Mouse (Mus musculus) liver, embryonic 14.5 days (tissue): ENCODE measurements at regions not wholly inside any gene's neighbourhood (a gene's known extent, or its start where the extent isn't known, plus 50 kb on each side); places are given as distances from the start of the nearest gene placed in this dataset.

Experiments
- ATAC-seq: fragments of 200-750 bp; cut with Nextera tagmentation; 2 replicates; pipeline ENCODE4 v1.8.0; 2017; ENCODE audit warnings: moderate number of reproducible peaks, mild to moderate bottlenecking, moderate library complexity; ENCODE audit not compliant: insufficient read depth
- DNase-seq, 3 experiments: peaks; one replicate each; pipeline ENCODE4 v3.0.0-alpha.2; 2012 to 2013; ENCODE audit warnings: low read depth in 3 of 3, low spot score in 3 of 3
- H3K27ac ChIP-seq: fragments of 300-500 bp; sonication (generic); 2 replicates; pipeline ENCODE4 v1.5.1; 2014; ENCODE audit warnings: moderate library complexity, mild to moderate bottlenecking, control low read depth, inconsistent platforms
- H3K27me3 ChIP-seq: fragments of 300-500 bp; sonication (generic); 2 replicates; pipeline ENCODE4 v1.6.1; 2014; ENCODE audit warnings: mild to moderate bottlenecking, low read length, moderate library complexity; ENCODE audit not compliant: control insufficient read depth, insufficient read depth
- H3K36me3 ChIP-seq: fragments of 300-500 bp; sonication (generic); replicated peaks from 2 replicates; pipeline ENCODE4 v1.6.1; 2014; ENCODE audit warnings: low read depth; ENCODE audit not compliant: control insufficient read depth, insufficient read depth
- H3K4me1 ChIP-seq, 2 experiments: fragments of 200-500 bp in 1 of 2; fragments of 300-500 bp in 1 of 2; sonication (generic) in 1 of 2; replicated peaks; 2 replicates each; pipeline ENCODE4 v1.6.1; 2012 to 2014; ENCODE audit warnings: antibody characterized with exemption in 1 of 2, inconsistent platforms in 1 of 2, low read length in 1 of 2; ENCODE audit not compliant: control insufficient read depth in 2 of 2, insufficient read depth in 2 of 2
- H3K4me2 ChIP-seq: fragments of 300-500 bp; sonication (generic); 2 replicates; pipeline ENCODE4 v1.6.1; 2014; ENCODE audit warnings: low read depth, mild to moderate bottlenecking, control low read depth, moderate library complexity
- H3K4me3 ChIP-seq, 2 experiments: fragments of 200-500 bp in 1 of 2; fragments of 300-500 bp in 1 of 2; sonication (generic) in 1 of 2; 2 replicates each; pipeline ENCODE4 v1.5.1; 2012 to 2014; ENCODE audit warnings: low read depth in 2 of 2, low read length in 2 of 2, mild to moderate bottlenecking in 2 of 2, control low read depth in 1 of 2, inconsistent platforms in 1 of 2, moderate library complexity in 1 of 2; ENCODE audit not compliant: insufficient read depth in 1 of 2
- H3K9ac ChIP-seq: fragments of 300-500 bp; sonication (generic); replicated peaks from 2 replicates; pipeline ENCODE4 v1.6.1; 2014; ENCODE audit warnings: mild to moderate bottlenecking, control low read depth, moderate library complexity
- H3K9me3 ChIP-seq: fragments of 300-500 bp; sonication (generic); 2 replicates; pipeline ENCODE4 v1.6.1; 2016; ENCODE audit warnings: low read length, mixed read lengths; ENCODE audit not compliant: control insufficient read depth
- CTCF ChIP-seq: IDR thresholded peaks from 2 replicates; pipeline ENCODE4 v1.5.1; 2016; ENCODE audit warnings: antibody characterized with exemption, low read depth, control low read depth
- EP300 ChIP-seq: IDR thresholded peaks from 2 replicates; pipeline ENCODE4 v1.6.1; 2016; ENCODE audit warnings: antibody characterized with exemption, low read depth
- WGBS: fragments of 180-500 bp; shearing (Covaris S2); extraction: QIAGEN DNeasy Blood & Tissue Kit; methylation state at CpG from one replicate; pipeline ENCODE4 v1.1.7; 2014; ENCODE audit not compliant: insufficient replicate concordance; 5-methylcytosine and 5-hydroxymethylcytosine counted together

- no peak for DNase-seq
- no peak for ATAC-seq
- Histone ChIP-seq H3K4me1 (no peaks in the 10 kb centered on the region), H3K27ac (no peak overlapping the region), H3K4me3 (no peak overlapping the region), H3K9ac (no peak overlapping the region), H3K4me2 (no peak overlapping the region), H3K27me3 (no peaks in the 10 kb centered on the region), H3K9me3 (no peaks in the 10 kb centered on the region), H3K36me3 (no peaks in the 10 kb centered on the region)
- no peak for TF ChIP-seq EP300
- no peak for TF ChIP-seq CTCF
- 52% methylated on average over 3 of the region's 3 CpGs for WGBS
These were observed 311.1 kb downstream of the Rps6kc1 start for GRCm38 (mm10) chr1:190600425-190600824.

DNA sequence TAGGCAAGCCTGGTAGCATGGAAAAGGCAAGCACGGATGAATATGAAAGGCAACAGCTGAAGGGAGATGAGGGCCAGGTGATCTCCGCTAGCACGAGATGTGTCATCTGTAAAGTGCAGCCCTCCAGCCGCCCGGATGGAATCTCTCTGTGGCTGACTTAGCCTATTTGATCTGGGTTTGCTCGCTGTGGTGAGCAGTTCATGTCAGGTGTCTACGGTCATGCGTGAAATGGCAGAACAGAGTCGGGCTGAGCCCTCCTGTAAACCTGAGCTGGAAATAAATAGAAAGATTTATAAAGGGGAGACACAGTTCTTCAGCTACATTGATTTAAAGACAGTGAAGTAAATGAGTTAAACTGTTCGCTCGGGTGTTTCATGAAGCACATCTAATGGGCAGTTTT, 311.9 kb downstream of the Rps6kc1 start:
- no peaks in the 10 kb centered on the region for H3K9me3 ChIP-seq
- H3K4me2 ChIP-seq: no peak overlapping the region
- no peaks in the 10 kb centered on the region for H3K4me1 ChIP-seq
- H3K27me3 ChIP-seq: no peaks in the 10 kb centered on the region
- no peak for TF ChIP-seq EP300
- no peak for TF ChIP-seq CTCF
- DNase-seq (no peak), ATAC-seq (no peak)
- H3K36me3 ChIP-seq: no peaks in the 10 kb centered on the region
- no peak overlapping the region for H3K27ac ChIP-seq
- 67% methylated on average over 11 of the region's 11 CpGs for WGBS
- no peak overlapping the region for H3K4me3 ChIP-seq
- H3K9ac ChIP-seq: no peak overlapping the region

- ATAC-seq (no peak), DNase-seq (no peak)
- H3K27ac ChIP-seq: no peak overlapping the region
- 54% methylated on average over 2 of the region's 2 CpGs for WGBS
- H3K9ac ChIP-seq: no peak overlapping the region
- no peaks in the 10 kb centered on the region for H3K27me3 ChIP-seq
- TF ChIP-seq EP300: no peak
- TF ChIP-seq CTCF: no peak
- H3K4me1 ChIP-seq: no peaks in the 10 kb centered on the region
- H3K36me3 ChIP-seq: no peaks in the 10 kb centered on the region
- H3K4me3 ChIP-seq: no peak overlapping the region
- no peak overlapping the region for H3K4me2 ChIP-seq
- no peaks in the 10 kb centered on the region for H3K9me3 ChIP-seq
These were observed 315.4 kb downstream of the Rps6kc1 start for GRCm38 (mm10) chr1:190596209-190596608.

DNA sequence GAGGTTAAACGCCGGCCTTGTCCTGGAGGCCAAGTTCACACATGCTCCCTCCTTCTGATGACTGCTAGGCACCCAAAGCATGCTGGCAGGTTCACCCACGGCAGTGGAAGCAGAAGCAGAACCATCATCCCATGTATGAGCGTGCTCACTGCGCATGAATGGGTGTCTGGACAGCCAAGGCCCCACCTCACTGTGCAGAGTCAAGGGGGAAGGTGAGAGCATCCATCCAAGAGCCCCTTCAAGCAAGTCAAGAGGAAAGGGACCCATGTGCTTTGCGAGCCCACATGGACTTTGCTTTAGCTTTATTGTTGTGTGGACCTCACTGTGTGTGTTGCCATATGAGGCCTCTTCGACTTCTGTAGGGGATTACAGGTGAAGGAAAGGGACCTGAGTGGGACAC, 319.9 kb downstream of the Rps6kc1 start:
- Histone ChIP-seq H3K4me1 (no peaks in the 10 kb centered on the region), H3K27ac (no peak overlapping the region), H3K9me3 (no peaks in the 10 kb centered on the region), H3K9ac (no peak overlapping the region), H3K27me3 (no peaks in the 10 kb centered on the region), H3K4me2 (no peak overlapping the region), H3K36me3 (no peaks in the 10 kb centered on the region), H3K4me3 (no peak overlapping the region)
- 58% methylated on average over 7 of the region's 7 CpGs for WGBS
- TF ChIP-seq EP300 (no peak), CTCF (no peak)
- DNase-seq (no peak), ATAC-seq (no peak)

DNA sequence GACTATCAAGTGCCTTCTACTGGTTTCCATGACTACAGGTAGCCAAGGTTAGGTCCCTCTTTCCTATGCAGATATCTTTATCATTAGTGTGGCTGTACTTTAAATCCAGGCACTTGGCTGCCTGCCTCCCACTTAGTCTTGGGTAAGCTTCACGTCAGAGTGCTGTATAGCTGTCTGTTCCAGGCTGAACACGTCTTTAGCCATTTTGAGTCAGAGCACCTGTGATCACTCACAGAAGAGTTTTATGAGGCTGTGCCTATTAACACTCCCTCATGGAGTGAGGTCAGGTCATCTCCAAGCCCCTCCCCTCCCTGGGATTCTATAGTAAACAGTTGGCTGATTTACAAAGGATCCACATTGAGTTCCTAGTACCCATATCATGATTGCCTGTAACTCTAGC, 322.0 kb downstream of the Rps6kc1 start:
- TF ChIP-seq CTCF: no peak
- TF ChIP-seq EP300: no peak
- Histone ChIP-seq H3K4me2 (no peak overlapping the region), H3K9ac (no peak overlapping the region), H3K4me1 (no peaks in the 10 kb centered on the region), H3K9me3 (no peaks in the 10 kb centered on the region), H3K4me3 (no peak overlapping the region), H3K36me3 (no peaks in the 10 kb centered on the region), H3K27me3 (no peaks in the 10 kb centered on the region), H3K27ac (no peak overlapping the region)
- no peak for DNase-seq
- no peak for ATAC-seq
- 56% methylated on average over 2 of the region's 2 CpGs for WGBS

DNA sequence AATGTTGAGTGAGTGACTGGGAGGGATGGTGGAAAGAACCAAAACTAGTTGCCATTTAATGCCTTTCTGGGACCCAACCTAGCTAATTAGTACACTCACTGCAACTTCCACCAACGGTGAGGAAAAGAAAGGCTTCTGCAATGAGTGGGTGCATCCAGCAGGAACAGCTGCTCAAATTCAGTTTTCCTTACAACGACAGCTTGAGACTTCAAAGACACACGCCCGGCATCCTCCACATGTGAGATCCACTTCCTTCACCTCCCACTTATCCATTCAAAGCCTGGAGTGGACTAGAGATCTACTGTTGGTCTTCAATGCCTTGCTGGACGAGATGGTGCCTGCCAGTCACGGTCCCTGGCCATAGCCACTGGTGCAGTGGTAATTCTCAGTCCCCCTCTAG, 328.3 kb downstream of the Rps6kc1 start:
- Histone ChIP-seq H3K9me3 (no peaks in the 10 kb centered on the region), H3K27ac (no peak overlapping the region), H3K4me1 (no peaks in the 10 kb centered on the region), H3K4me2 (no peak overlapping the region), H3K9ac (no peak overlapping the region), H3K4me3 (no peak overlapping the region), H3K27me3 (no peaks in the 10 kb centered on the region), H3K36me3 (no peaks in the 10 kb centered on the region)
- no peak for TF ChIP-seq EP300
- no peak for TF ChIP-seq CTCF
- ATAC-seq (no peak), DNase-seq (no peak)
- 55% methylated on average over 6 of the region's 6 CpGs for WGBS
